Mouse (Mus musculus) small intestine, adult 2 months (tissue): ENCODE results near the gene Bcl6.

Experiments
- CTCF ChIP-seq: fragments of 200-500 bp; IDR thresholded peaks from 2 replicates; pipeline ENCODE4 v1.5.1; 2012; ENCODE audit warnings: low read depth, mild to moderate bottlenecking, control low read depth, inconsistent platforms, low read length, moderate library complexity, mixed read lengths; ENCODE audit not compliant: insufficient replicate concordance, insufficient read length; ENCODE audit errors: extremely low read depth
- POLR2A ChIP-seq: fragments of 200-500 bp; IDR thresholded peaks from 2 replicates; pipeline ENCODE4 v1.6.1; 2012; ENCODE audit warnings: low read depth, mild to moderate bottlenecking, control low read depth, inconsistent platforms, low read length, moderate library complexity

DNA sequence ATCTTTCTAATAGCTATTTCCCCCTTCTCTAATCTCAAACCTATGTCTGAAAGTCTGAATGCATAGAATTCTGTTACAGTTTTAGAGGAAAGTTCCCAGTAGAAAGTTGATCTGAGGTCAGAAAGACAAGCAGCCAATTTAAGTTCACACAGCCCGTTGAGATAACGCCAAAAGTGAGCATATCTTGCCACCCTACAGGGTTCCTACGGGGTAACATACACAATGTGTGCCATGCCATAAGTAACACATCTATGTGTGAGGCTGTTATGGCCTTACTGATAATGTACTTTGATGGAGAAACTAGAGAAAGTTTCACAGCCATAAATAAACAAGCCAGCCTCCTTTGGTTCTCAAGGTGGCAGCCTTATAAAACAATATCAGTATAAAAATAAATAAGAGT, 25.7 kb upstream of the Bcl6 start:
- TF ChIP-seq POLR2A: no peak
- TF ChIP-seq CTCF: no peak
